Mouse (Mus musculus) heart, embryonic 11.5 days (tissue): ENCODE results near the gene Pald1. TPM values are rescaled to one million over a fixed set of nuclear protein-coding genes. Genes with fewer than 3 reads are reported as not detected.

Source experiments
- ATAC-seq: fragments of 200-750 bp; cut with Nextera tagmentation; replicated peaks from 2 replicates; pipeline ENCODE4 v1.8.0; 2017; ENCODE audit warnings: moderate library complexity; ENCODE audit not compliant: insufficient number of reproducible peaks, low FRiP score, low TSS enrichment
- H3K27ac ChIP-seq: fragments of 300-500 bp; sonication (generic); 2 replicates; pipeline ENCODE4 v1.5.1; 2014; ENCODE audit warnings: mild to moderate bottlenecking, low read depth, low read length
- H3K27me3 ChIP-seq: fragments of 300-500 bp; sonication (generic); 2 replicates; pipeline ENCODE4 v1.6.1; 2014; ENCODE audit warnings: mild to moderate bottlenecking, low read length, mixed read lengths; ENCODE audit not compliant: control insufficient read depth, insufficient read depth
- H3K36me3 ChIP-seq: fragments of 300-500 bp; sonication (generic); 2 replicates; pipeline ENCODE4 v1.6.1; 2014; ENCODE audit warnings: mild to moderate bottlenecking, low read length, moderate library complexity, mixed read lengths; ENCODE audit not compliant: control insufficient read depth, insufficient read depth
- H3K4me1 ChIP-seq: fragments of 300-500 bp; sonication (generic); 2 replicates; pipeline ENCODE4 v1.6.1; 2014; ENCODE audit warnings: low read length; ENCODE audit not compliant: control insufficient read depth, insufficient read depth
- H3K4me2 ChIP-seq: fragments of 300-500 bp; sonication (generic); 2 replicates; pipeline ENCODE4 v1.6.1; 2014; ENCODE audit warnings: mild to moderate bottlenecking, moderate library complexity
- H3K4me3 ChIP-seq: fragments of 300-500 bp; sonication (generic); 2 replicates; pipeline ENCODE4 v1.5.1; 2014; ENCODE audit warnings: low read depth, low read length
- H3K9ac ChIP-seq: fragments of 300-500 bp; sonication (generic); 2 replicates; pipeline ENCODE4 v1.6.1; 2014; ENCODE audit warnings: mild to moderate bottlenecking, low read depth, low read length, moderate library complexity
- H3K9me3 ChIP-seq: fragments of 300-500 bp; sonication (generic); replicated peaks from 2 replicates; pipeline ENCODE4 v1.6.1; 2016; ENCODE audit warnings: low read length; ENCODE audit not compliant: control insufficient read depth
- WGBS: fragments of 180-500 bp; shearing (Covaris S2); extraction: QIAGEN DNeasy Blood & Tissue Kit; methylation state at CpG from one replicate; pipeline ENCODE4 v1.1.7; 2014; ENCODE audit not compliant: insufficient replicate concordance; 5-methylcytosine and 5-hydroxymethylcytosine counted together
- polyA plus RNA-seq: library from polyadenylated mRNA; unstranded; fragments of >200 nt; fragmentation: Nextera tagmentation; extraction: Ambion mirVana; gene quantifications from 2 replicates; pipeline ENCODE4 v1.2.1, GENCODE M21; 2014

Pald1 gene
- polyA plus RNA-seq, 1 experiment from 2014 or later = 17.5 TPM

- peaks cover 3% of the 10 kb centered on the region; the same call in 1 of the 2 replicates for H3K4me1 ChIP-seq
- no peaks in the 10 kb centered on the region for H3K36me3 ChIP-seq
- H3K27me3 ChIP-seq = no peaks in the 10 kb centered on the region
- WGBS = 61% methylated on average over 8 of the region's 8 CpGs
- H3K4me3 ChIP-seq = no peak overlapping the region
- no peak overlapping the region for H3K9ac ChIP-seq
- no peak overlapping the region for H3K4me2 ChIP-seq
- no peak for ATAC-seq
- H3K9me3 ChIP-seq = no peaks in the 10 kb centered on the region
- no peak overlapping the region for H3K27ac ChIP-seq
These were observed 89.1 kb downstream of the Pald1 start for GRCm38 (mm10) chr10:61294242-61294641.

- Histone ChIP-seq H3K4me1 (peaks cover 4% of the 10 kb centered on the region; the same call in 1 of the 2 replicates), H3K4me3 (no peak overlapping the region), H3K9ac (no peak overlapping the region), H3K9me3 (no peaks in the 10 kb centered on the region), H3K36me3 (no peaks in the 10 kb centered on the region), H3K4me2 (no peak overlapping the region), H3K27ac (peak overlapping the region; percentile 77), H3K27me3 (no peaks in the 10 kb centered on the region)
- 62% methylated on average over 2 of the region's 2 CpGs for WGBS
- ATAC-seq = no peak
These were observed 92.9 kb downstream of the Pald1 start for GRCm38 (mm10) chr10:61290479-61290878.

GRCm38 (mm10) chr10:61290016-61290415 is 93.3 kb downstream of the Pald1 start:
- no peak for ATAC-seq
- 62% methylated on average over 2 of the region's 2 CpGs for WGBS

GRCm38 (mm10) chr10:61286246-61286645 is 97.1 kb downstream of the Pald1 start:
- no peaks in the 10 kb centered on the region for H3K36me3 ChIP-seq
- H3K9me3 ChIP-seq = no peaks in the 10 kb centered on the region
- peaks cover 4% of the 10 kb centered on the region; the same call in 1 of the 2 replicates for H3K4me1 ChIP-seq
- no peak overlapping the region for H3K9ac ChIP-seq
- no peaks in the 10 kb centered on the region for H3K27me3 ChIP-seq
- H3K4me2 ChIP-seq = no peak overlapping the region
- no peak overlapping the region for H3K4me3 ChIP-seq
- peak overlapping the region; percentile 59; the same call in 1 of the 2 replicates for H3K27ac ChIP-seq
- ATAC-seq = no peak
- 67% methylated on average over 7 of the region's 7 CpGs for WGBS

More at GRCm38 (mm10) chr10:61290016-61290415, 93.3 kb downstream of the Pald1 start:
- H3K4me3 ChIP-seq = no peak overlapping the region
- H3K4me1 ChIP-seq = peaks cover 4% of the 10 kb centered on the region; the same call in 1 of the 2 replicates
- no peak overlapping the region for H3K4me2 ChIP-seq
- no peaks in the 10 kb centered on the region for H3K9me3 ChIP-seq
- H3K27ac ChIP-seq = peak overlapping the region; percentile 77
- H3K36me3 ChIP-seq = no peaks in the 10 kb centered on the region
- no peaks in the 10 kb centered on the region for H3K27me3 ChIP-seq
- no peak overlapping the region for H3K9ac ChIP-seq

- ATAC-seq = no peak
- Histone ChIP-seq H3K4me1 (peaks cover 4% of the 10 kb centered on the region; the same call in 1 of the 2 replicates), H3K27me3 (no peaks in the 10 kb centered on the region), H3K9ac (no peak overlapping the region), H3K4me2 (no peak overlapping the region), H3K27ac (no peak overlapping the region), H3K4me3 (no peak overlapping the region), H3K9me3 (no peaks in the 10 kb centered on the region), H3K36me3 (no peaks in the 10 kb centered on the region)
- WGBS = 84% methylated on average over 11 of the region's 11 CpGs
These were observed 98.1 kb downstream of the Pald1 start for GRCm38 (mm10) chr10:61285271-61285670.

- H3K4me1 ChIP-seq = peaks cover 1% of the 10 kb centered on the region; the same call in 1 of the 2 replicates
- H3K4me3 ChIP-seq = no peak overlapping the region
- no peak overlapping the region for H3K4me2 ChIP-seq
- no peaks in the 10 kb centered on the region for H3K27me3 ChIP-seq
- no peak for ATAC-seq
- no peaks in the 10 kb centered on the region for H3K9me3 ChIP-seq
- H3K36me3 ChIP-seq = no peaks in the 10 kb centered on the region
- no peak overlapping the region for H3K9ac ChIP-seq
- WGBS = 81% methylated on average over 4 of the region's 4 CpGs
- no peak overlapping the region for H3K27ac ChIP-seq
These were observed 99.0 kb downstream of the Pald1 start for GRCm38 (mm10) chr10:61284309-61284708.

GRCm38 (mm10) chr10:61281115-61281514 is 102.2 kb downstream of the Pald1 start:
- H3K36me3 ChIP-seq = no peaks in the 10 kb centered on the region
- 68% methylated on average over 5 of the region's 5 CpGs for WGBS
- no peaks in the 10 kb centered on the region; the same call in 1 of the 2 replicates for H3K4me1 ChIP-seq
- H3K27me3 ChIP-seq = no peaks in the 10 kb centered on the region
- H3K4me3 ChIP-seq = no peak overlapping the region
- H3K27ac ChIP-seq = no peak overlapping the region
- H3K9ac ChIP-seq = no peak overlapping the region
- H3K4me2 ChIP-seq = no peak overlapping the region
- ATAC-seq = no peak
- H3K9me3 ChIP-seq = no peaks in the 10 kb centered on the region

GRCm38 (mm10) chr10:61277918-61278674 is 105.2 kb downstream of the Pald1 start:
- Histone ChIP-seq H3K27me3 (peaks cover 5% of the 10 kb centered on the region), H3K4me2 (no peak overlapping the region), H3K27ac (no peak overlapping the region), H3K9me3 (no peaks in the 10 kb centered on the region), H3K4me3 (no peak overlapping the region), H3K4me1 (peaks cover 7% of the 10 kb centered on the region), H3K36me3 (no peaks in the 10 kb centered on the region), H3K9ac (no peak overlapping the region)
- ATAC-seq = no peak
- 71% methylated on average over 14 of the region's 14 CpGs for WGBS

GRCm38 (mm10) chr10:61277051-61277450 is 106.3 kb downstream of the Pald1 start:
- Histone ChIP-seq H3K4me2 (no peak overlapping the region), H3K36me3 (no peaks in the 10 kb centered on the region), H3K9ac (no peak overlapping the region), H3K9me3 (no peaks in the 10 kb centered on the region), H3K4me3 (no peak overlapping the region), H3K4me1 (peaks cover 14% of the 10 kb centered on the region), H3K27me3 (peaks cover 11% of the 10 kb centered on the region), H3K27ac (no peak overlapping the region)
- 90% methylated on average over 6 of the region's 6 CpGs for WGBS
- no peak for ATAC-seq
